Mouse (Mus musculus) stomach, postnatal 0 days (tissue): ENCODE data around the gene Dop1b. TPM values are rescaled to one million over a fixed set of nuclear protein-coding genes. Genes with fewer than 3 reads are reported as not detected.
A peak's percentile ranks its signal among the peaks of the same experiment; 100 is the strongest.

Experiments used
- ATAC-seq: fragments of 200-750 bp; cut with Nextera tagmentation; 2 replicates; pipeline ENCODE4 v1.8.0; 2017; ENCODE audit not compliant: low FRiP score, low TSS enrichment
- DNase-seq: peaks from one replicate; pipeline ENCODE4 v3.0.0-alpha.2; 2016; ENCODE audit warnings: low spot score
- H3K27ac ChIP-seq: fragments of 300-500 bp; sonication (generic); replicated peaks from 2 replicates; pipeline ENCODE4 v1.5.1; 2014; ENCODE audit warnings: mild to moderate bottlenecking, control low read depth
- H3K27me3 ChIP-seq: fragments of 300-500 bp; sonication (generic); 2 replicates; pipeline ENCODE4 v1.6.1; 2014; ENCODE audit warnings: low read length; ENCODE audit not compliant: control insufficient read depth, insufficient read depth
- H3K36me3 ChIP-seq: fragments of 300-500 bp; sonication (generic); 2 replicates; pipeline ENCODE4 v1.6.1; 2014; ENCODE audit warnings: low read length, mixed read lengths; ENCODE audit not compliant: control insufficient read depth, insufficient read depth
- H3K4me1 ChIP-seq: fragments of 300-500 bp; sonication (generic); replicated peaks from 2 replicates; pipeline ENCODE4 v1.6.1; 2014; ENCODE audit warnings: antibody characterized with exemption; ENCODE audit not compliant: control insufficient read depth, insufficient read depth
- H3K4me2 ChIP-seq: fragments of 300-500 bp; sonication (generic); replicated peaks from 2 replicates; pipeline ENCODE4 v1.6.1; 2014; ENCODE audit warnings: low read depth, mild to moderate bottlenecking, control low read depth, moderate library complexity
- H3K4me3 ChIP-seq: fragments of 300-500 bp; sonication (generic); 2 replicates; pipeline ENCODE4 v1.5.1; 2014; ENCODE audit warnings: low read depth, low read length, control low read depth
- H3K9ac ChIP-seq: fragments of 300-500 bp; sonication (generic); 2 replicates; pipeline ENCODE4 v1.6.1; 2014; ENCODE audit warnings: mild to moderate bottlenecking, low read length, control low read depth, mixed read lengths
- H3K9me3 ChIP-seq: fragments of 300-500 bp; sonication (generic); 2 replicates; pipeline ENCODE4 v1.6.1; 2016; ENCODE audit warnings: low read length; ENCODE audit not compliant: control insufficient read depth
- CTCF ChIP-seq: IDR thresholded peaks from 2 replicates; pipeline ENCODE4 v1.5.1; 2016; ENCODE audit warnings: antibody characterized with exemption, low read depth, mild to moderate bottlenecking, moderate library complexity
- EP300 ChIP-seq: optimal IDR thresholded peaks from 2 replicates; pipeline ENCODE3; 2016; ENCODE audit warnings: antibody characterized with exemption
- WGBS: fragments of 180-500 bp; shearing (Covaris S2); extraction: QIAGEN DNeasy Blood & Tissue Kit; methylation state at CpG from one replicate; pipeline ENCODE4 v1.1.7; 2014; 5-methylcytosine and 5-hydroxymethylcytosine counted together
- polyA plus RNA-seq: library from polyadenylated mRNA; unstranded; fragments of >200 nt; fragmentation: Nextera tagmentation; extraction: Ambion mirVana; gene quantifications from 2 replicates; pipeline ENCODE4 v1.2.1, GENCODE M21; 2015

The Dop1b gene
- polyA plus RNA-seq, 1 experiment from 2014 or later, result 20.9 TPM

DNA sequence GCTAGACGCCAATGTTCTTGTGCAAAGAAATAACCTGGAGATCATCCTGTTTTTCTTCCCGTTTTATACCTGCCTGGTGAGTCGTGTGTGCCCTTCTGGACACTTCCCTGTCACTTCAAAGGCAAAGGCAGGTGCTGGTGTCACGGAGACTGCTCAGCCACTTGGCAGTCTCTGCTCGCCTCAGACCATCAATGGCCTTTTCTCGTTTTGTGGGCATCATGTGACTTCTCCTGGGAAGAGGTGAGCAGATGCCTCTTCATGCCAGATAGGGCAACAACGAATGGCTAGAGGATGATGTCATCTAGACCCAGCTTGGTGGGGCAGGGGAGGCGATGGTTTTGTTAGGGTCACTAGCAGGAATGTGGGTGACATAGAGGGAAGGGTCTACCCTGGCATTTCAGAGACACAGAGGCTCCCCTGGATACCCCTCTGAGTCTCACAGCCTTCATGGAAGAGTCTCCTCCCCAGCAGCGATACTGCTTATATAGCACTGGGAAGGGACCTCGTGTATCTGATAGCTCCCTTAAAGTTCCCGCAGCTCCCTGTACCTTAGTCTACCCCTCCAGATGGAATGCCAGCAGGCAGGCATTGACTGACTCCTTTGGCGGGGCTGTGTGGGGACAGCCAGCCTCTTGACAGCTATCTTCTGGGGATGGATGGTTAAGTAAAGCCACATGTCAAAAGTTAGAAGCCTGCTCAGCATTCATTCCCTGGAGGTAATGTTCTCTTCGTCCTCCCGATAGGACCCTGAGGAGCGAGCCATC is 37.6 kb downstream of the Dop1b start:
- H3K9ac ChIP-seq, result no peak overlapping the region
- H3K36me3 ChIP-seq, result peaks cover 5% of the 10 kb centered on the region; the same call in 1 of the 2 replicates
- H3K4me1 ChIP-seq, result no peaks in the 10 kb centered on the region
- no peak for TF ChIP-seq EP300
- no peak for TF ChIP-seq CTCF
- DNase-seq (no peak), ATAC-seq (no peak)
- no peaks in the 10 kb centered on the region for H3K9me3 ChIP-seq
- WGBS, result 86% methylated on average over 15 of the region's 15 CpGs
- no peaks in the 10 kb centered on the region for H3K27me3 ChIP-seq
- no peak overlapping the region for H3K27ac ChIP-seq
- H3K4me2 ChIP-seq, result no peak overlapping the region
- H3K4me3 ChIP-seq, result no peak overlapping the region

DNA sequence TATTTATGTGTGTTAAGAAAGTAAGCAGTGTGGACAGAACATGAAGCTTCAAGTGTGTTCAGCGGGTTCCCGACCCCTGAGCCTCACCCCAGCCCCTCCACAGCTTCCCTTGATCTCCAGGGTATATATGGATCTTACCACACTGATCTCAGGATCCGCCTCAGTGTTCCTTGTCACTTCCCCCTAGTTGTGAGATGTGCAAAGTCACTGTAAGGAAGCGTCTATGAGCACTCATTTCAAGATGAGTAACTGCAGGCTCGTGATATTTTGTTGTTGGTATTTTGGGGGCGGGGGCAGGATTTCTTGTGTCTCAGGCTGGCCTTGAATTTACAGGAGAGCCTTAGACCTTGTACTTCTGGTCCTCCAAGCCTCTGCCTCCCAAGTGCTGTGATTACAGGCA is 38.8 kb downstream of the Dop1b start:
- H3K27ac ChIP-seq, result no peak overlapping the region
- WGBS, result 72% methylated on average over 6 of the region's 6 CpGs
- H3K4me3 ChIP-seq, result no peak overlapping the region
- TF ChIP-seq CTCF, result no peak
- TF ChIP-seq EP300, result no peak
- H3K36me3 ChIP-seq, result peaks cover 6% of the 10 kb centered on the region; the same call in 1 of the 2 replicates
- no peak overlapping the region for H3K4me2 ChIP-seq
- ATAC-seq (no peak), DNase-seq (no peak)
- no peak overlapping the region for H3K9ac ChIP-seq
- H3K27me3 ChIP-seq, result no peaks in the 10 kb centered on the region
- H3K4me1 ChIP-seq, result no peaks in the 10 kb centered on the region
- H3K9me3 ChIP-seq, result no peaks in the 10 kb centered on the region

DNA sequence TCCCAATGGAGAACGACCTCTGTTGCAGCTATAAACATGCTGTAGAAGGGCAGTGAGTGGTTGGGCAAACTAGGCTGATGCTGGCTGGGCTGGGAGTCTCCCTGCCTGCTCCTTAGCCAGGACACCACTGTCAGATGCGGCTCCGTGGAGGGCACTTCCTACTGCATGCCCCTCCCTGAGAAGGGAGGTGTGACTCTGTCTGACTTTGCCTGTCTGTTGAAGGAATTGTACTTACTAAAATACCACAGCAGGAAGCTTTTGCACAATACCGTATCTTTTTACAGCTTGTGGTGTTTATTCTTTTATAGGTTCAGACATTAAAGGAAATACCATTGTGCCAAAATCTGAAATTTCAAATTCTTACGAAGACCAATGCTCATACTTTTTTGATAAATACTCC is 40.1 kb downstream of the Dop1b start:
- Histone ChIP-seq H3K4me2 (no peak overlapping the region), H3K4me1 (no peaks in the 10 kb centered on the region), H3K36me3 (peaks cover 8% of the 10 kb centered on the region; the same call in 1 of the 2 replicates), H3K9ac (no peak overlapping the region), H3K27ac (no peak overlapping the region), H3K27me3 (no peaks in the 10 kb centered on the region), H3K9me3 (no peaks in the 10 kb centered on the region), H3K4me3 (no peak overlapping the region)
- 55% methylated on average over 5 of the region's 5 CpGs for WGBS
- ATAC-seq (no peak), DNase-seq (no peak)
- TF ChIP-seq EP300, result no peak
- TF ChIP-seq CTCF, result no peak

DNA sequence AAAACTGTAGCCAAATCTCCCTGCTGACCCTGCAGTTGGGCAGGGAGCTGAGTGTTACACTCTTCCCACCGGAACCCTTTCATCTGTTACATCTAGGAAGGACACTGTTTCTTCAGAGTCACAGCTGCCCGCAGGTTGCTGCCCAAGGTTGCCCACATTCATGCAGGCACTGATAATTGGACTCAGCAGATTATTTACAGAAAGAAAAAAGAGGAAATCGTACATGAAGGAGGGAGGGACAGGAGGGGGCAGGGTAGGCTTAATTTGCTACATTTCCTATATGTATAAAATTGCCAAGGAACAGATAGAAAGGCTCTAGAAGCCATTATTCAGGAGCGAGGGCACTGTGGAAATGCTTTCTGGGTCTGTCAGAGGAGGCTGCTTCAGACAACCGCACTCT is 44.9 kb downstream of the Dop1b start:
- 78% methylated on average over 5 of the region's 5 CpGs for WGBS
- Histone ChIP-seq H3K9me3 (no peaks in the 10 kb centered on the region), H3K9ac (no peak overlapping the region), H3K4me3 (no peak overlapping the region), H3K4me1 (no peaks in the 10 kb centered on the region), H3K4me2 (no peak overlapping the region), H3K27me3 (no peaks in the 10 kb centered on the region), H3K27ac (no peak overlapping the region), H3K36me3 (peaks cover 19% of the 10 kb centered on the region; the same call in 1 of the 2 replicates)
- ATAC-seq (no peak), DNase-seq (no peak)
- no peak for TF ChIP-seq CTCF
- TF ChIP-seq EP300, result no peak

DNA sequence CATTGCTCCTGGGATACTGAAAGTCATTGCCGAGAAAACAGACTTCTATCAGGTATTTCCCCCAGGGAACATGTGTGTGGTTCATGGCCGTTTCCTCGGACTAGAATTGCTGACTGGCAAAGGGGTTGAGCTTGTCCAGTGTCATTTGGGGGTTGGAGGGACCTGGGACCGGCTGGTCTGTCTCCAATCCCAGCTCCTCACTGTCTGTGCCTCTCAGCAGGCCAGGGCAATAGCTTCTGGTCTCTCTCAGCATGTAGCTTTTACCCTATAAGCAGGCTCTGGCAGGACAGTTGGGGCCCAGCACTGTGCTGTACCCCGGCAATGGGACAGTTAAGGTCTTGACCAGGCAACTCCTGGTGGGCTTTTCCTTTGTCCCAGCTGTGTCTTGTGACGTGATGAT is 51.7 kb downstream of the Dop1b start:
- WGBS, result 80% methylated on average over 6 of the region's 6 CpGs
- no peak for DNase-seq
- peaks cover 18% of the 10 kb centered on the region; the same call in 1 of the 2 replicates for H3K36me3 ChIP-seq

DNA sequence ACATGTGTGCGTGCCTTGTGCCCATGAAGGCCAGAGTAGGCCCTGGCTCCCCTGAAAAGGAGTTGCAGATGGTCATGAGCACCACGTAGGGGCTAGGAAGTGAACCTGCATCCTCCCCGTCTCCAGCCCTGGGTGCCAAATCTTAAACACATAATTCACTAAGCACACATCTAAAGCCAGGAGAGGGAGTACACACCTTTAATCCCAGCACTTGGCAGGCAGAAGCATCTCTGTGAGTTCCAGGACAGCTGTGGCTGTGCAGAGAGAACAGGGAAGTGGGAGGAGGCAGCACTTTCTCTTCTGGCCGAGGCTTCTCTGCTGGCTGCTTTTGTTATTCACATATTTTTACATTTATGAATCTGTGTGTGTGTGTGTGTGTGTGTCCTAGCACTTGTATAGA is 52.9 kb downstream of the Dop1b start:
- no peaks in the 10 kb centered on the region for H3K27me3 ChIP-seq
- no peaks in the 10 kb centered on the region for H3K9me3 ChIP-seq
- no peak overlapping the region for H3K4me3 ChIP-seq
- no peaks in the 10 kb centered on the region for H3K4me1 ChIP-seq
- WGBS, result 33% methylated on average over 4 of the region's 4 CpGs
- DNase-seq (no peak), ATAC-seq (peak; percentile 38; the same call in 1 of the 2 replicates)
- H3K36me3 ChIP-seq, result peaks cover 18% of the 10 kb centered on the region; the same call in 1 of the 2 replicates
- TF ChIP-seq CTCF, result peak; percentile 41; the same call in 1 of the 2 replicates
- no peak for TF ChIP-seq EP300
- no peak overlapping the region for H3K27ac ChIP-seq
- H3K4me2 ChIP-seq, result no peak overlapping the region
- no peak overlapping the region for H3K9ac ChIP-seq

More for the DNA sequence above, 51.7 kb downstream of the Dop1b start:
- Histone ChIP-seq H3K4me1 (no peaks in the 10 kb centered on the region), H3K4me2 (no peak overlapping the region), H3K27ac (no peak overlapping the region), H3K27me3 (no peaks in the 10 kb centered on the region), H3K4me3 (no peak overlapping the region), H3K9me3 (no peaks in the 10 kb centered on the region), H3K9ac (no peak overlapping the region)
- TF ChIP-seq CTCF, result no peak
- TF ChIP-seq EP300, result no peak
- ATAC-seq, result no peak
